Mouse (Mus musculus) adrenal gland, adult 10 weeks (tissue): ENCODE results near the gene H2-M9. TPM values are rescaled to one million over a fixed set of nuclear protein-coding genes. Genes with fewer than 3 reads are reported as not detected.

Source experiments
- polyA plus RNA-seq: library from polyadenylated mRNA; stranded (reverse); fragments of 350-450 nt; fragmentation: Illumina TruSeq; extraction: RNeasy Lipid Tissue Mini Kit (QIAGEN cat#74804); gene quantifications from one replicate; pipeline ENCODE4 v1.2.3, GENCODE M21; 2014; ENCODE audit warnings: low read depth, low replicate concordance

H2-M9 gene
- polyA plus RNA-seq: 1.1 TPM

DNA sequence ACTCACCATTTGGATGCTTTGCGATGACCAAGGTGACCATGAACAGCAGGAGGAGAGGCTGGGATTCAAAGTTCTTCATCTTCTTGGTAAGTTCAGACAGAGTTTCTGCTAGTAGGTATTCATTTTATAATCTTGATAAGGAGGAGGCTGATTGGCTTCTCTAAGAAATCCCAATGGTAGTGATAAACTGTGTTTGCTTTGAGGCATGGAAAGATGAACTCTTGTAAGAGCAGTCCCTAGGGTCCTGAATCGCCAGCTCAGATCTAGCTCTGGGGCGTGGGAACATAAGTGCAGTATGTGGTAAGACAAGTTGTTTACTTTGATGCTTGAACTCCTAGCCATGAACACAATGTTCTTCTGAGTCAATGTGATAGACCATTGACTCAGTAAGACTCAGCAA is at the start of gene H2-M9:
H2-M9 (minus strand) TSS at position 101 of the 400 bp plus-strand sequence.

DNA sequence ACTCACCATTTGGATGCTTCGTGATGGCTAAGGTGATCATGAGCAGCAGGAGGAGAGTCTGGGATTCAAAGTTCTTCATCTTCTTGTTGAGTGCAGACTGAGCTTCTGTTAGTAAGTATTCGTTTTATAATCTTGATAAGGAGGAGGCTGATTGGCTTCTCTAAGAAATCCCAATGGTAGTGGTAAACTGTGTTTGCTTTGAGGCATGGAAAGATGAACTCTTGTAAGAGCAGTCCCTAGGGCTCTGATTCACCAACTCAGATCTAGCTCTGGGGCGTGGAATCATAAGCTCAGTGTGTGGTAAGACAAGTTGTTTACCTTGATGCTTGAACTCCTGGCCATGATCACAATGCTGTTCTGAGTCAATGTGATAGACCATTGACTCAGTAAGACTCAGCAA is 29.7 kb upstream of the H2-M9 start, which contains the start of gene H2-M1:
H2-M1 (minus strand) TSS at position 101 of the 400 bp plus-strand sequence.

Other genes starting within 250 kb of the H2-M9 start
- not detected for gene H2-M10.4, start 180.3 kb downstream of the H2-M9 start, polyA plus RNA-seq
- not detected for gene H2-M11, start 95.6 kb downstream of the H2-M9 start, polyA plus RNA-seq
- not detected for gene H2-M1, start 29.6 kb upstream of the H2-M9 start, polyA plus RNA-seq
- gene H2-M10.5, start 130.2 kb upstream of the H2-M9 start, polyA plus RNA-seq: not detected
- not detected for gene H2-M10.6, start 169.5 kb upstream of the H2-M9 start, polyA plus RNA-seq
- gene Trim26, start 194.5 kb upstream of the H2-M9 start, polyA plus RNA-seq: 30.4 TPM
- gene Trim15, start 224.5 kb upstream of the H2-M9 start, polyA plus RNA-seq: not detected
- not detected for gene Trim10, start 226.9 kb upstream of the H2-M9 start, polyA plus RNA-seq
- 0.41 TPM for gene Trim40, start 247.5 kb upstream of the H2-M9 start, polyA plus RNA-seq